Mouse (Mus musculus) cortical plate, adult 2 months (tissue): ENCODE measurements around the gene Gadd45g. TPM values are rescaled to one million over a fixed set of nuclear protein-coding genes. Genes with fewer than 3 reads are reported as not detected.

ENCODE experiments used
- H3K27ac ChIP-seq: fragments of 200-500 bp; 2 replicates; pipeline ENCODE4 v1.5.1; 2012; ENCODE audit warnings: low read length, control low read depth, inconsistent platforms; ENCODE audit not compliant: insufficient read depth
- H3K4me1 ChIP-seq: fragments of 200-500 bp; 2 replicates; pipeline ENCODE4 v1.6.1; 2011; ENCODE audit warnings: low read length; ENCODE audit not compliant: control insufficient read depth, insufficient read depth
- H3K4me3 ChIP-seq: fragments of 200-500 bp; 2 replicates; pipeline ENCODE4 v1.5.1; 2011; ENCODE audit warnings: mild to moderate bottlenecking, low read length, control low read depth; ENCODE audit not compliant: insufficient read depth
- CTCF ChIP-seq: fragments of 200-500 bp; IDR thresholded peaks from 2 replicates; pipeline ENCODE4 v1.5.1; 2011; ENCODE audit warnings: mild to moderate bottlenecking, control low read depth, low read length; ENCODE audit not compliant: insufficient read depth; ENCODE audit errors: extremely low read depth
- POLR2A ChIP-seq: fragments of 200-500 bp; IDR thresholded peaks from 2 replicates; pipeline ENCODE4 v1.6.1; 2011; ENCODE audit warnings: mild to moderate bottlenecking, low read length, control low read depth; ENCODE audit not compliant: insufficient read depth; ENCODE audit errors: extremely low read depth
- polyA plus RNA-seq: library from polyadenylated mRNA; depleted of rRNA; stranded (reverse); fragments of >200 nt; gene quantifications from 2 replicates; pipeline ENCODE4 v1.2.3, GENCODE M21; 2012; rRNA removed

Gadd45g gene
- polyA plus RNA-seq, 1 experiment = 41.9 TPM

- Histone ChIP-seq H3K4me3 (no peak overlapping the region), H3K27ac (no peak overlapping the region), H3K4me1 (no peaks in the 10 kb centered on the region)
- no peak for TF ChIP-seq POLR2A
- TF ChIP-seq CTCF = no peak
Observed at GRCm38 (mm10) chr13:51891825-51892532, 45.5 kb downstream of the Gadd45g start.

- H3K4me3 ChIP-seq = no peak overlapping the region
- TF ChIP-seq POLR2A (no peak), CTCF (no peak)
- H3K4me1 ChIP-seq = no peaks in the 10 kb centered on the region; the same call in 1 of the 2 replicates
- no peak overlapping the region for H3K27ac ChIP-seq
Observed at GRCm38 (mm10) chr13:51897579-51897978, 51.1 kb downstream of the Gadd45g start.

Other genes starting within 250 kb of the Gadd45g start
- gene Cks2, start 201.4 kb upstream of the Gadd45g start, polyA plus RNA-seq = 3.2 and 5.8 TPM in 2 replicates
- gene Secisbp2, start 195.0 kb upstream of the Gadd45g start, polyA plus RNA-seq = 23.3 and 24.5 TPM in 2 replicates
- 88.7 and 99.9 TPM in 2 replicates for gene Sema4d, start 52.9 kb upstream of the Gadd45g start, polyA plus RNA-seq